Mouse (Mus musculus) CH12.LX (cell line): ENCODE results near the gene Wdfy1. TPM values are rescaled to one million over a fixed set of nuclear protein-coding genes. Genes with fewer than 3 reads are reported as not detected.

Experiments used
- DNase-seq: peaks from one replicate; pipeline ENCODE4 v3.0.0-alpha.2; 2013; ENCODE audit errors: extremely low read depth
- H3K27ac ChIP-seq: 2 replicates; pipeline ENCODE4 v1.5.1; 2012; ENCODE audit warnings: low read depth, mild to moderate bottlenecking, control low read depth, moderate library complexity; ENCODE audit not compliant: insufficient read depth
- H3K27me3 ChIP-seq: replicated peaks from 2 replicates; pipeline ENCODE3; 2012; ENCODE audit warnings: inconsistent platforms
- H3K36me3 ChIP-seq, 2 experiments: replicated peaks in 1 of 2; 2 replicates each; pipeline versions ENCODE3 to v1.6.1; 2012; ENCODE audit warnings: inconsistent platforms in 1 of 2, low read length in 1 of 2, mild to moderate bottlenecking in 1 of 2, mixed read lengths in 1 of 2, moderate library complexity in 1 of 2; ENCODE audit not compliant: control insufficient read depth in 1 of 2, insufficient read depth in 1 of 2
- H3K4me1 ChIP-seq, 2 experiments: 2 replicates each; pipeline ENCODE4 v1.6.1; 2012; ENCODE audit warnings: inconsistent platforms in 1 of 2, moderate library complexity in 1 of 2; ENCODE audit not compliant: insufficient read depth in 2 of 2, control insufficient read depth in 1 of 2
- H3K4me2 ChIP-seq: 2 replicates; pipeline ENCODE4 v1.6.1; 2012; ENCODE audit warnings: low read depth, mild to moderate bottlenecking, control low read depth; ENCODE audit not compliant: poor library complexity, insufficient read depth, severe bottlenecking
- H3K4me3 ChIP-seq, 3 experiments: fragments of 150-350 bp in 1 of 3; sonication (generic) in 1 of 3; replicated peaks in 1 of 3; 2 replicates each; pipeline versions ENCODE3 to v1.5.1; 2011 to 2012; ENCODE audit warnings: low read depth in 2 of 3, low read length in 2 of 3, mild to moderate bottlenecking in 2 of 3, moderate library complexity in 2 of 3, control low read depth in 1 of 3, improper control_type of control experiment in 1 of 3, inconsistent platforms in 1 of 3, mixed read lengths in 1 of 3; ENCODE audit not compliant: poor library complexity in 1 of 3
- H3K79me2 ChIP-seq: replicated peaks from 2 replicates; pipeline ENCODE4 v1.6.1; 2012; ENCODE audit warnings: mild to moderate bottlenecking, moderate library complexity; ENCODE audit not compliant: control insufficient read depth, poor library complexity, insufficient read depth, severe bottlenecking; ENCODE audit errors: extremely low read depth
- H3K9ac ChIP-seq: 2 replicates; pipeline ENCODE4 v1.6.1; 2012; ENCODE audit warnings: low read depth, mild to moderate bottlenecking, control low read depth, moderate library complexity; ENCODE audit not compliant: insufficient read depth
- H3K9me3 ChIP-seq: replicated peaks from 2 replicates; pipeline ENCODE3; 2012; ENCODE audit warnings: low read length, inconsistent platforms, mixed read lengths
- BHLHE40 ChIP-seq: IDR thresholded peaks from 2 replicates; pipeline ENCODE4 v1.6.1; 2011; ENCODE audit warnings: mild to moderate bottlenecking, low read depth, low read length, improper control_type of control experiment
- EP300 ChIP-seq: IDR thresholded peaks from 2 replicates; pipeline ENCODE4 v1.6.1; 2011; ENCODE audit warnings: low read length, improper control_type of control experiment
- JUND ChIP-seq: conservative IDR thresholded peaks from 2 replicates; pipeline ENCODE4 v1.6.1; 2011; ENCODE audit warnings: low read depth, low read length, improper control_type of control experiment
- KAT2A ChIP-seq: IDR thresholded peaks from 2 replicates; pipeline ENCODE4 v1.6.1; 2012; ENCODE audit warnings: low read length, improper control_type of control experiment, inconsistent platforms; ENCODE audit not compliant: insufficient replicate concordance
- MAX ChIP-seq: IDR thresholded peaks from 2 replicates; pipeline ENCODE4 v1.6.1; 2011; ENCODE audit warnings: low read length, improper control_type of control experiment
- MYC ChIP-seq: IDR thresholded peaks from 2 replicates; pipeline ENCODE4 v1.6.1; 2011; ENCODE audit warnings: low read depth, mild to moderate bottlenecking, improper control_type of control experiment, low read length
- NRF1 ChIP-seq: IDR thresholded peaks from 2 replicates; pipeline ENCODE4 v1.6.1; 2014; ENCODE audit warnings: low read depth, mild to moderate bottlenecking, inconsistent platforms, low read length, improper control_type of control experiment, moderate library complexity
- RAD21 ChIP-seq: IDR thresholded peaks from 2 replicates; pipeline ENCODE4 v1.6.1; 2011; ENCODE audit warnings: low read depth, mild to moderate bottlenecking, low read length, improper control_type of control experiment, moderate library complexity
- RCOR1 ChIP-seq: conservative IDR thresholded peaks from 2 replicates; pipeline ENCODE4 v1.6.1; 2012; ENCODE audit warnings: low read depth, mild to moderate bottlenecking, inconsistent platforms, low read length, improper control_type of control experiment
- SMC3 ChIP-seq: IDR thresholded peaks from 2 replicates; pipeline ENCODE4 v1.6.1; 2011; ENCODE audit warnings: low read depth, low read length, improper control_type of control experiment
- TBP ChIP-seq: conservative IDR thresholded peaks from 2 replicates; pipeline ENCODE4 v1.6.1; 2011; ENCODE audit warnings: low read depth, low read length, improper control_type of control experiment
- TCF12 ChIP-seq: IDR thresholded peaks from 2 replicates; pipeline ENCODE4 v1.6.1; 2014; ENCODE audit warnings: low read depth, mild to moderate bottlenecking, inconsistent platforms, low read length, improper control_type of control experiment
- ZMIZ1 ChIP-seq: IDR thresholded peaks from 2 replicates; pipeline ENCODE4 v1.6.1; 2012; ENCODE audit warnings: low read depth, mild to moderate bottlenecking, inconsistent platforms, low read length, improper control_type of control experiment
- dilution Hi-C: fragments of 300-500 bp; cut with MboI; formaldehyde crosslinking; loops from 2 replicates; pipeline ENCODE4 v1.14.3; 2020; ENCODE audit warnings: low sequenced_read_pairs; ENCODE audit not compliant: extremely low pct_unique_long_range_greater_than_20kb, extremely low pct_ligation_motif_present
- in situ Hi-C: fragments of 300-500 bp; cut with MboI; formaldehyde crosslinking; loops from 3 replicates; pipeline ENCODE4 v1.14.3; 2019; ENCODE audit warnings: low sequenced_read_pairs, low pct_ligation_motif_present, low pct_unique_long_range_greater_than_20kb, mixed read lengths
- polyA plus RNA-seq: library from polyadenylated mRNA; unstranded; fragments of >175 nt; gene quantifications from 2 replicates; pipeline ENCODE4 v1.2.1, GENCODE M21; 2012; ENCODE audit warnings: low read depth; ENCODE audit not compliant: insufficient read length
- total RNA-seq, 2 experiments: library from RNA; depleted of rRNA; stranded (reverse); fragments of 300-350 nt in 1 of 2; fragments of >200 nt in 1 of 2; gene quantifications; 2 replicates each; pipeline ENCODE4 v1.2.3; 2012 to 2014

The Wdfy1 gene
- total and polyA plus RNA-seq, 3 experiments, result 56.3 to 86.3 (median 70.6) TPM

- in situ Hi-C loops (loop anchor here (25.0 kb wide), 1 partner anchor 731 kb away; no protein-coding TSS in a partner anchor), dilution Hi-C loops (no loop called here)
- H3K27ac ChIP-seq, result no peak overlapping the region
- H3K9ac ChIP-seq, result no peak overlapping the region
- H3K4me3 ChIP-seq, result no peak overlapping the region
- peaks cover 9 to 53% of the 10 kb centered on the region in 2 experiments for H3K36me3 ChIP-seq
- peaks cover 9 to 69% of the 10 kb centered on the region in 2 experiments for H3K4me1 ChIP-seq
- TF ChIP-seq EP300 (no peak), RCOR1 (no peak), ZMIZ1 (no peak), TBP (no peak), KAT2A (no peak), SMC3 (no peak), RAD21 (no peak), TCF12 (no peak)
- peaks cover 42% of the 10 kb centered on the region for H3K79me2 ChIP-seq
- no peaks in the 10 kb centered on the region for H3K27me3 ChIP-seq
- no peak overlapping the region for H3K4me2 ChIP-seq
- no peaks in the 10 kb centered on the region for H3K9me3 ChIP-seq
- no peak for DNase-seq
These were observed 19.5 kb downstream of the Wdfy1 start for GRCm38 (mm10) chr1:79756417-79756816.

DNA sequence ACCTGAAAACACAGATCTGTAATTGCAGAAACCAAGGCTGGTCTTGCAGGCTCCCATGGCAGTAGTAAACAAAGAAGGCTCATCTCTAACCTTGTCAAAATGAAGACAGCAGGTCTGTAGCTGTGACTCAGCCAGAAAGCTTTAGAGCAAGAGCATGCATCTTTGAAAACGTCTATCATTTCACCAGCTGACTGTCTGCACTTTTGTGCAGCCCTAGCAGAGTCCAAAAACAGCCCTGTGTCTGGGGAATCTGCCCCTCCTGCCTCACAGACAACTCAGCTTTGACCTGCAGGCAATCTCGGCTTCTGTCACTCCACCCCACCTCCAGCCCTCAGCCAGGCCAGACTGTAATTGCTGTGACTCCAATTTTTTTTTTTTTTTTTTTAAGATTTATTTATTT is 20.6 kb downstream of the Wdfy1 start:
- H3K27ac ChIP-seq, result no peak overlapping the region
- H3K9me3 ChIP-seq, result peaks cover 4% of the 10 kb centered on the region
- no peak overlapping the region for H3K4me2 ChIP-seq
- H3K4me3 ChIP-seq, result no peak overlapping the region
- peaks cover 11 to 64% of the 10 kb centered on the region in 2 experiments for H3K36me3 ChIP-seq
- no peak overlapping the region for H3K9ac ChIP-seq
- peaks cover 9 to 73% of the 10 kb centered on the region in 2 experiments for H3K4me1 ChIP-seq
- no peak for TF ChIP-seq RCOR1
- no peak for TF ChIP-seq JUND
- TF ChIP-seq MYC, result no peak
- no peak for TF ChIP-seq MAX
- no peak for TF ChIP-seq BHLHE40
- DNase-seq, result no peak
- peaks cover 32% of the 10 kb centered on the region for H3K79me2 ChIP-seq
- in situ Hi-C loops, result loop anchor here (25.0 kb wide), 1 partner anchor 732 kb away; no protein-coding TSS in a partner anchor
- no peaks in the 10 kb centered on the region for H3K27me3 ChIP-seq
- dilution Hi-C loops, result no loop called here

GRCm38 (mm10) chr1:79754936-79755335 is 21.0 kb downstream of the Wdfy1 start:
- Histone ChIP-seq H3K79me2 (peaks cover 29% of the 10 kb centered on the region), H3K27me3 (no peaks in the 10 kb centered on the region), H3K36me3 (peaks cover 11 to 65% of the 10 kb centered on the region in 2 experiments), H3K4me3 (no peak overlapping the region), H3K9me3 (peaks cover 6% of the 10 kb centered on the region)
- dilution Hi-C loops, result no loop called here
- TF ChIP-seq NRF1, result no peak
- no peak for TF ChIP-seq TCF12
- no peak for TF ChIP-seq MYC
- TF ChIP-seq, all 38 proteins: peak for 0
- Histone ChIP-seq H3K4me2 (no peak overlapping the region), H3K4me1 (peaks cover 9 to 73% of the 10 kb centered on the region in 2 experiments), H3K27ac (no peak overlapping the region), H3K9ac (no peak overlapping the region)
- in situ Hi-C loops, result loop anchor here (25.0 kb wide), 1 partner anchor 732 kb away; no protein-coding TSS in a partner anchor
- DNase-seq, result no peak
